Mouse (Mus musculus): ENCODE measurements around the gene Ociad2.
"Not testable (repeated sequence)": the region's sequence is repeated elsewhere in the genome, so short reads cannot be mapped to it uniquely, and the experiment has no call there.

The Ociad2 gene

DNA sequence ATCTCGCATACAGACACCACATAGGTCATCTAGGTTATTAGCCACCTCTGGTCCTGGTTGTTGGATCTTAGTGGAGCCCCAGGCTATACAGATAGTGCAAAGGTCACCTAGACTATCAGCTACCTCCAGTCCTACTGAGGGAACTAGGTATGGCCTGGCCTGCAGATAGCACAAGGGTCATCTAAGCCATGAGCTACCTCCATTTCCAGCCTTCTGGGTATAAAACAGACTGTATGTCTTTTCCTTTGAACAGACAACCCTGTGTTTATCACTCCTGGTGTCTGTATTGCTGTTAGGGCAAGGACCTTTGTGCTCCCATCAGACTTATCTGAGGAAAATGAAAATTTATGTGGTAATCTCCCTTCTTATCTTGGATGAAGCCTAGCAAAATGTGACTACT, 11.0 kb upstream of the Ociad2 start:
- no peak for DNase-seq

DNA sequence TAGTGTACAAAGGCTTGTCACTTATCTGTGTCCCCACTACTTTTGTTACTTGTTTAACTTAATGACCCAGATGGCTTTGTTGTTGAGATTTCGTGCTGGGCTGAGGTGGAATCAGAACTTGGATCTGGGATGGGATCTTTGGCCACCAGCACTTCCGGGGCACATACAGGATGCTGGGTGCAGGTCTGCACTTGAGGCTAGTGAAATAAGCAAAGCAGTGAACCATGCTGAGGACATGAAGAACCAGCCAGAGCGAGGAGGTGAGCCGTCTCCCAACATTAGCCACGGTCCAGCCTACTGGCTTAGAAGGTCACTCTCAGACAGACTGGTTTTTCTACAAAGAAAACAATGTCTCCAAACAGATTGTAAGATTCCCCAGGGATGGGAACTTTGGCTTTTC, 8.7 kb upstream of the Ociad2 start:
- DNase-seq = no peak

DNA sequence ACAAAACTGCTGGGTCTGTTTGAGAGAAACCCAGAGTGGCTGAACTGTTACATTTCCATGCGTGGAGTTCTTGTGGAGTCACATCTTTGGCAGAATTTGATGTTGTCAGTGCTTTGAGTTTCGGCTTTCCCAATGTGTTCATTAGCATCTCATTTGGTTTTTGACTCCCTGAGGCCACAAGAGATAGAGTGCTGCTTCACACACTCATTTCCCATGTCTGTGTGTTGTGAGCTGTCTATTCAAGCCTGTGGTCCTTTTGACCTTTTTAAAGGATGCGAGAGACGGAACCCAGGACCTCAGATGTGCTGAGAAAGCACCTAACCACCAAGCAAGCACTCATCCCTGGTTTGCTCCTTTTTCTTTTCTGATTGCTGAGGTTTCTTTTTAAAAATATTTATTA, 4.4 kb upstream of the Ociad2 start:
- DNase-seq = no peak

DNA sequence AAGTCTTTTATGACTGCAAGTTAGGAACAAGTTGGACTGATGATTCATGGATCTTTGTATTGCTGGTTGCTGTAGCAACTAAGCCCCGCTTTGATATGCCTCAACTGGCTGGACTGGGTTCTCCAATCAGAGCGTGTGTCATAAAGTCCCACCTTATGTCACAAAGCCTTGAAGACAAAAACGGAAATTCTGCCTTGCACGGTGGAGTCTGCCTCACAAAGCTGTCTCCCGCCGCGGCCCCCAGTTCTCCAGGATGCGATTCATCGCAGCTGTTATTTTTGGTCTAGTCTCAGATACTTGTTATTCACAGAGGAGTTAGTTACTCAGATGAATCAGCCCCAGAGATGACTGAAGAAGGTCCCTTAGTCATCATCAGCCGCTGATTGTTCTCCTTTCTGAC, 3.5 kb upstream of the Ociad2 start:
- DNase-seq = no peak

DNA sequence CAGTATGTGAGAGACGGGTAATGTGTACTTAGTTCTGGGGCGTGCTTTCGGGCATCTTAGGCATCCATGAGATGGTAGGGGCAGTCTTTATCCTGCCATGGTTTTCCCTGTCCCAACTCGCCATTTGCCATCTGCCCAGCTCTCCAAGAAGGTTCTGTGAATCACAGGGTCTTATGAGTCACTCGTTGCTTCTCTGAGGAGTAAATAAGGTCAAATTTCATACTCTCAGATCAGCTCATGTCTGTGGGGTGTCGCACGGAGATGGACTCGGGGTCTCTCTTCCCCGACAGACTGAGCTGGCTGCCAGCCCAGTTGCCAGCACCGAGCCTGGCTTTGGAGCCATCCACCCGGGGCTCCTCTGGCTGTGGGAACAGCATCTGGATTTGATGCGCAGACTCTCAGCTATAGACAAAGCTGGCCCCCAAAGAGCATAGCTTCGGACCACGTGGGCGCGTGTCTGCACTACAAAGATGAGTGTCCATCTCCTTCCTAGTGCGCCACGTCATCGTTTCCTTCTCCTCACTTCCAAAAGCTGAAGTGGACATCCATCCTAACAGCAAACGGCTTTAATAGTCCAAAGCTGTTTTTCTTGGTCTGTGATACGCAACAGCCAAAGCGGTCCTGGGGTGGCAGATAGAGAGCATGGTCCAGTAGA, 2.0 kb upstream of the Ociad2 start:
- no peak for DNase-seq

DNA sequence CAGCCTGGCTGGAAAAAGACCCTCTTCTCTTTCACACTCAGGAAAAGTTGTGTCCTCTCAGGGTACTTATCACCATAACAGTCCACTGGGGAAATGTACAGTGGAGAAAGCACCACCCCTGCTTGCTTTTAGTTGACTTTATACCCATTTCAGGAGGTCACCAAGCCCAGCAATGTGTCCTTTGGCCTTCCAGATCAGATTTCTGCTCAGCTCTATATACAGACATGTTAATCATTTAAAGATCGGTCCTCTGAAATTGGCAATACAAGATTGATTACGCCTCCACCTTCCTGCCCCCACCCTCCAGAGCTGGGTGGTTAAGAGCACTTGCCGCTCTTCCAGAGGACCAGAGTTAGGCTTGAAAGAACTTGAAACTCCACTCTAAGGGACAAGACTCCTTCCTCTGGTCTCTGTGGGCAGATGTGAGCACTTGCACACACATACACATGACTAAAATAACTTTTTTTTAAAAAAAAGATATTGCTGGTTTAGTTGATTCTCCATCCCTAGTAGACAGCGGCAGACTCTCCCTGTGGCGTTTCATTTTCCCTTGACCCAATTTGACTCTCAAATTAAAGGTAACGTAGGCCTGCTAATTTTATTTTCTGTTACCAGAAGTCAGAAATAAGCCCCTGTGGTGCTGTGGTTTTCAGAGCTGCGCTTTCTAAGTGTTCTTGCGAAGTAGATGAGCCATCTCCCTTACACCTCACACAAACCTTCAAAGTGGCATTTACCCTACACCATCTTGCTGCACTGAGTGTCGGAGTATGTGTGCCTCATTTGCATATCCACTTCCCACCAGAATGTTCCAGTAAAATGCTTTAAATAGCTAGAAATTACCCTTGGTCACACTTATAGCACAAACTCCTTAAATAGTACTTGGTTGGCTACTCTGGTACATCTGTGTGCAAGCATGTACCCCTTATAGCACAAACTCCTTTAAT, 777 bp downstream of the Ociad2 start:
- no peak for DNase-seq

DNA sequence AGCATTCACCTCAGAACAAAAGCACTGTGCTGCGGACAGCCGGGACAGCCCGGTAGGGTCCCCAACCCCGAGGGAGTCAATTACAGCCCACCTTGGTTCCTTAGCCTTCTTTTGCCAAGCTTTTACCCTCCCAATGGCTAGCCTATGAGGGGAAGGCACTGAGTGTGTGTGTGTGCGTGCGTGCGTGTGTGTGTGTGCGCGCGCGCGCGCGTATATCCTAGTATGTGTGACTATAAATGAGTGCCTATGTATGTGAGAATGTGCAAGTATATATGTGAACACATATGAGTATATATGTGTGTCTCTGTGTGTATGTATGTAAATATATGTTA, 2.0 kb downstream of the Ociad2 start:
- peak in 1 of 2 experiments; percentile 9 for DNase-seq

DNA sequence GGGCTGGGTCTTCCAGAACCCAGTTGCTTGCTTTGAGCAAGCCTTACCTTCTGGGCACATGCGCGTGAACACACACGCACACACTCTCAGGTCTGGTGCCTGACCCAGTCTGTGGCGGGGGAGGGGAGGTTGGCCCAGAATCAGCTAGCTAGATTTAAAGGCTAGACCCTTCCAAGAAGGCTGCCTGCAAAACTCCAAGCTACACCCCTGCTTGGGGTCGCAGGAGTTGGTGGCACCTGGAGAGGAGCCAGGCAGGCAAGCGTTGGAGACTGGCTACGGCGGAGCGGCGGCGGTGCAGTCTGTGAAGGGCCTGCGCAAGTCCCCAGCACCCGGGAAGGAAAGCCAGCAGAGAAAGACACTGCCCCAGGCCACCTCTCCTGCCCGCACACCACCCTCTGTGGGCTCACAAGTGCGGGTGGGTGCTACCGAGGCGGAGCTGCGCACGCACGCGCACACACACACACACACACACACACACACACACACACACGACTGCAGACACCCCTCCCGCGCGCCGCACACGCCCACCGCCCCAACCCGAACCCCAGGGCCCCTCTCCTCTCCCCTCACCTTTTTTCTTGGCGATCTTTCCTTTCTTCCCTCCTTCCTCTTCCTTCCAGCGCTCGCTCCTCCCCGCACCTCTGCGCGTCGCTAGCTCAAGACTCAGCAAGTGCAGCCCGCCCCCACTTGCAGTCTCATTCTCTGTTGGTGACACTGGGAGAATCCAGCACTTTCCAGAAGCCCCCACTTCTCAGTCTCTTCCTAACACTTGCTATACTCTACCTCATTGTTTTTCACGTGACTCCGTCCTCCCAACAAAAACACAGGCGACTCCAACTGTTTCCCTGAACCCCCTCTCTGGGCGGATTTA, 2.6 kb downstream of the Ociad2 start:
- DNase-seq = peak; percentile 44 to 45

DNA sequence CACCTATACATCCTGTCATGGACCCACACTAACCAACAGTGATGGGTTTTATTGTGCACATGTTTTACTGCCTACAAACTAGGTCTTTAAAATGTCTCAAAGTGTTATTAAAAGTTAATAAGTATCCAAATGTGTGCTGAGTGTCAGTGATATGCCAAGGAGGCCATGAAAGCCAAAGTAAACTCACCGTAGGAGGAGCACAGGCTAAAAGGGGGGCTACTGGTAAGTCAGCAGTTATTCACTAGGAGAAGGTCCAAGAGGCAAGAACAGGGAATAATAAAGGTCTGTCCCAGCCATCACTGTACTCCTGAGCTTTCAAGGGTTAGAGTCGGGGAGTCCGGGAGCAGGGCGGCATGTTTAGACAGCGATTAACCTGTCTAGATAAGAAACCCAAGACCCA, 4.4 kb downstream of the Ociad2 start:
- DNase-seq = no peak

DNA sequence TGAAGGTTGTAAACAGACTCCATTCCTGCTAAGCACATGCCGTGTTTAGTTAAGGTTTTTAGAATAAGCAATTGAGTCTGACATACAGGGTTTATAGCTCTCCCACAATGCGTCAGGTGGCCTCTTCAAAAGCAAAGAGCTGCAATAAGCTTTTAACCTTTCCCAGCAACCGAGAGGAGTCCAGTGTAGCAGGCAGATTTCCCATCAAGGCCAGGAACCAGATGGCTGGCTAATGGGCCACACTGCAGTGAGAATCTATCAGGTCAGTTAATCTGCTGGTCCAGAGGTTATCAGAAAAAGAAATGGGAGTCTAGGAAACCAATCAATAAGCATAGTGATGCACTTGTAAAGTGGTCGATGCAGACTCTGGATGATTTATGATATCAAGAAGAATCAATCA, 9.8 kb downstream of the Ociad2 start:
- DNase-seq = no peak

DNA sequence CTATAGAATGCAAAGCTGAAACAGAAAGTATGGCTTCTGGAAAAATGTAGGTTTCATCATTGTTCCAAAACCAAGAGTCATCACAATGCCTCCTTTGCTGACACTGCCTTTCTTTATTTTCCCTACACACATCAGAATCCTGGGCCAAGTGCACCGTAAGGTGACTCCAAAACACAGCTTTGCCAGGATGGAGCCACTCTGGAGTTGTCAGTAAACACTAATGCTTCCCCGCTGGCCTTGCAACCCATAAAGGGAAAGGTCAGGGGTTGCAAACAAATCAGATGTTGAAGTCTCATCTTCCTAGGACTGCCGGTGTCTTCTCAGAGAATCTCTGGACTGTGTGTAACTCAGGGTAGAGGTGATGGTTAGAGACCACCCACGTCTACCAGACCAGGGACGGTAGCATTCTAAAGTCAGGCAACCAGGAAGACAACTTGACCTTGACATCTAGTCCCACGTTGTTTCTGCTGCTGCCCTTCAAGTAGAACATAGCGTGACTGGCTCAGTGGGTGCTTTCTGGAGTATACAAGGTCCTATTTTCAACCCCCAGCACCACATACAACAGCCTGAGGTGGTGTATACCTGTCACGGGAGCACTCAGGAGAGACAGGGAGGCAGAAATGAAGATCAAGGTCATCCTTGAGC, 16.2 kb downstream of the Ociad2 start:
- DNase-seq = no peak

DNA sequence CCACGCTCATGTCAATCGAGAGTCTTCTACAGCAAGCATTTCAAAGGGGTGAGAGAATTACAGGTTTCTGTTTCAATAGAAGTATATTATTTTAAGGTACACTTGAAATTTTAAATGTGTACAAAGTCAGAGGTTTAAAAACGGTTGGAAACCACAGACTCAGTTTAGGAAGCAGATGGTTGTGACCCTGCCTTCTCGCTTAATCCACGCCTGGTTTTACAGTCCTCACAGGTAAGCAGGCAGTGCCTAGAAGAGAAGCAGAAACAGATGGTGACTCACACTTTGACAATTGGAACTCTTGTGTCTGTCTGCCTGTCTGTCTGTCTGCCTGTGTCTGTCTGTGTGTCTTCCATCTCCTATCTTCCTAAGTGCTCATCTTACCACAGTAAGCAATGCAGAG, 17.2 kb downstream of the Ociad2 start:
- no peak for DNase-seq

DNA sequence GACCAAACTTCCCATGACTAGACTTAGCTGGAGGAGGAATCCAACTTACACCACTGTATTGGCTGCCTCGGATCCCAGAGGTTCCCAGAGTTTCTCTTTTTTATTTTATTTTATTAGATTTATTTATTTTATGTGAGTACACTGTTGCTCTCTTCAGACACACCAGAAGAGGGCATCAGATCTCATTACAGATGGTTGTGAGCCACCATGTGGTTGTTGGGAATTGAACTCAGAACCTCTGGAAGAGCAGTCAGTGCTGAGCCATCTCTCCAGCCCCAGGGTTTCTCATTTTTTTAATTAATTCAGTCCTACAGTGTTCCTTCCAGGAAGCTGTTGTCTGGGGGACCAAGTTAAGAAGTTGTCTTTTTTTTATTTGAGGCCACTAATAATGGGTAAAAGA, 18.1 kb downstream of the Ociad2 start:
- not testable (repeated sequence) for DNase-seq

DNA sequence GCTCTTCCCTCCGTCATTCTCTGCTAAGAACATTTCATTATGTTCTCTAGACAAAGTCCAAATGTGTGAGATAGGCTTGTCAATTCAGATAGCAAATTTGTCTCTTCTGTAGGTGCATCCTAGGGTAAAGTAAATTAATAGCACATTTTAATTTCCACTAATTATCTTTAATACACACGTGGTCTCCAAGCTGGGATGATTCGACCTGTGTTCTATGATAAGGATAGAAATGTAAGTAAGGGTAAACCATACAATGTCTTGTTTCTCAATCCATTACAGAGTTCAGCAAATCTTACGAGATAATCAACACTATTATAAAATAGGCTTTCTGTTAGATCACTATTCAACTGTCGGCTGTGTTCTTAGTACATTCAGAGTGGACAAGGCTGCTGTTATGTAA, 21.5 kb downstream of the Ociad2 start:
- DNase-seq = no peak

DNA sequence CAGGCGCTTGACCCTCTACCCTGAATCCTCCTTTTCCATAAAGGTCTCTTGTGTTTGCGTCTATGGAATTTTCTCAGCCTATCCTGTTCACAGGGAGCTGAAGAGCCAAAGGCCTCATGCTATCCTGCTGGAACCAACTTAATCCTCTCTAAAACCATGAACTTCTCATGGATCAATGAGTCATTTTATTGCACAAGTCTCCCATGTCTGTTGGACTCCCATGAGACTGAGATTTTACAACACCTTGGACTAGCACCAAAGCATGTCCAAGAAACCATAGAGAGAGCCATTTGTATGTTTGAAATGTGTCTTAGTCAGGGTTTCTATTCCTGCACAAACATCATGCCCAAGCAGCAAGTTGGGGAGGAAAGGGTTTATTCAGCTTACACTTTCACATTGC, 26.2 kb downstream of the Ociad2 start:
- DNase-seq = no peak

DNA sequence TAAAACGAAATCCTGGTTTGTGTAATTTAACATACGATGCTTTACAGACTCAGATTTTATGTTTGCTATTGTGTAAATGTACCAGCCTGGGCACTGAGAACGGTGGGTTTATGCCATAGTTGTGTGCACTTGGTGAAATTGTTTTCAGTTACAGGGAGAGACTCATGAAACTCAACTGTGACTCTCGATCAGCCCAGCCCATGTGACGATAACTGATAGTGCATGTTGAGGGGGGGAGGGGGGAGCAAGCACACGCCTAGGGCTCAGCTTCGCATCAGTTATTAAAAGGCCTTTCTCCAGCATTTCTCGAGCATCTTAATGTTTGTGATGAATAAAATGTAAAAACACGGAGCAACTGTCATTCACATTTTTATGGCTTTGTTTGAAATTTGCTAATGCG, 27.2 kb downstream of the Ociad2 start:
- DNase-seq = no peak

DNA sequence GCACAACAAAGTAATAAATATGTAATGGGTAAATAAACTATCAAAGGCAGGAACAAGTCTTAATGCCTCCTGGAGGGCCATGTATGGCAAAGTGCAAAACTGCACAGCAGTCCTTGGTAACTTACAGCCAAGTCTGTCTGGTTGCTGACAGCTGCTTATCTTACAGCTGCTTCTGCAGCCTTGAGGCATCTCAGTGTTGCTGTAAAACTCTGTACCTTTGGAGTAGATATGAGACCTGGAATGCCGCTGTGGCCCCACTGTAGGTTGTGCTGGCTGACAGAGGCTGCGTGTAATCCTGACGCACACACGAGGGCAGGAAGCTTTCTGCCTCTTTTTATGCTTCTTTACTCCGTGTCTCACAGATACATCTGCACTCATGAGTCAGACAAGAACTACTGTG, 29.4 kb downstream of the Ociad2 start:
- no peak for DNase-seq

DNA sequence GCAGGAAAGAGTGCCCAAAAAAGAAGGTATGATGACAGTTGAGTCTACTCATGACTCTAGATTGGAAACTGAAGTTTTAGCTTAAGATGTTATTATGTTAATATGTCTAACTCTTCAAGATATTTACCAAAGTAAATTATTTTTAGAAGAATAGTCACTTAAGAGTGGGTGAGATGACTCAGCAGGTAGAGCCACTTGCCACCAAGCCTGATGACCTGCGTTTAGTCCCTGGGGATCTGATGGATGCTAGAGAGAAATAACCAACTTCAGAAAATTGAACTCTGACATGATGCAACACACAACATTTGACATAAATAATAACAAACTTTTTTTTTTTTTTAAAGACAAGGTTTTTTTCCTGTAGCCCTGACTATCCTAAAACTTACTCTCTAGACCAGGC, 30.4 kb downstream of the Ociad2 start:
- DNase-seq = no peak

DNA sequence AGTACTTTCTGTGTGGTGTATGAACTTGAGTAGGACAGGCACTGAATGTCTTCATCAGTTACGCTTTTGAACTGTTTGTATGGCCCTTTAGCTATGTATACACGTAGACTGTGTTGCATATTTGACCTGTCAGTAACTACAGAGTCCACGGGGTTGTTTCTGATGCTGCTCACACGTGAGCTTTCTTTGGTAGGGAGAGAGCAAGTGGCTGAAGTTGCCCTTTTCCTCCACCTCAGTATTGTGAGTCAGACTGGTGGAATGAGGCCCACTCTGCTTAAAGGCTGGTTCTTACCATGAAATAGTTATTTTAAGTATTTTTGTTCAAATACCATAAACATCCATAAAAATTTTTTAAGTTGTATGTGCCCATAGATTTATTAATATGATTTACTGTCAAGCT, 31.3 kb downstream of the Ociad2 start:
- DNase-seq = no peak

DNA sequence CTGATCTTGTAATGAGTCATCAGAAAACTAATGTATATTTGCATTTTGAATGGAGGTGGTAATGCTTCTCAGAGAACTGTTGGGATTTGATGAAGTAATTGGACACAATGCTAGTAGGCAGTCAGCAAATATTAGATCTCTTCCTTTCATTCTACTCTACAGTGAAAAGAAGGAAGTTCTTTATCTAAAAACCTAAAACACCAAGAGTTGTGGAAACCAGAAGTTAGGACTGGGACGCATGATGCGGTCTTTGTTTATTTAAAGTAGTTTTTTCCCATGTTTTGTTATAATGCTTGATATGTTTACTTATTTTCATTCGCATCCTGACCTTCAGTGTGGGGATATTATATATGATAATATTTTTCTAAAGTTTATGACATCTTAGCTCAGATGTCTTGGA, 33.5 kb downstream of the Ociad2 start:
- DNase-seq = no peak

DNA sequence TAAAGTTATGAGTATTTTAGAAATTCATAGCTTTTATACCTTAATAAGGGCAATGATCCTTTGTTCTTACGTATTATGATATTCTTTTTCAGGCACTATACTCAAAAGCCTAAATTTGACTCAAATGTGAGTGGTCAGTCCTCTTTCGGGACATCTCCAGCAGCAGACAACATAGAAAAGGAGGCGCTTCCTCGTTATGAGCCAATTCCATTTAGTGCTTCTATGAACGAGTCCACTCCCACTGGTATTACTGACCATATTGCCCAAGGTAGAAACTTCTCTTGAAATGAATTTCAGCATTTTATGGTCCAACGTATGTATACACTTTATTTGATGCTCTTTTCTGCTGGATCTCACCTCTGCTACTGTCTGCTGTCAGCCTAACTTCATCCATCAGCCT, 34.3 kb downstream of the Ociad2 start:
- DNase-seq = no peak

DNA sequence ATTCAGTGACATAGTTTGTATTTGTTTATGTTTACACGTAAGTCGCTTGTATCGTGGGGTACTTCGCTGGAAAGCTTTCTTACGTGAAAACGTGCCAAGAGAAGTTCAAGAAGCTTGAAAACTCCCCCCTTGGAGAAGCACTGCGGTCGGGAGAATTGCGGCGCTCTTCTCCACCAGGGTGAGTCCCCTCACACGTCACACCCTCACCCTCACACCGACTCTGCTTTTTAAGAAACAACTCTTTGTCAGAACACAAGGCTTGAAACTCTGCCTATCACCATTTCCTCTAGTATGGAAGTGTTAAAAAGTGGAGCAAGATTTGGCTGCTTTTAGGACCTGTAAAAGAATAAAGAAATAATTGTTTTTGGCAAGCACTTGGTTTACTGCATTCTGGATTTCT, 36.3 kb downstream of the Ociad2 start:
- DNase-seq = no peak
